Mouse (Mus musculus) heart, adult 2 months (tissue): Measurements from ENCODE around the gene Nthl1.
A peak's percentile ranks its signal among the peaks of the same experiment; 100 is the strongest.

ENCODE experiments used
- CTCF ChIP-seq: fragments of 200-600 bp; IDR thresholded peaks from 2 replicates; pipeline ENCODE4 v1.8.1; 2022; ENCODE audit warnings: antibody characterized with exemption, mild to moderate bottlenecking, moderate library complexity
- EP300 ChIP-seq: fragments of 200-500 bp; IDR thresholded peaks from 2 replicates; pipeline ENCODE4 v1.6.1; 2011; ENCODE audit warnings: low read depth, low read length, control low read depth; ENCODE audit not compliant: insufficient read depth
- POLR2A ChIP-seq: fragments of 200-500 bp; IDR thresholded peaks from 2 replicates; pipeline ENCODE4 v1.6.1; 2011; ENCODE audit warnings: mild to moderate bottlenecking, low read depth, low read length, control low read depth; ENCODE audit not compliant: insufficient read depth

- TF ChIP-seq CTCF, result peak; percentile 40
- no peak for TF ChIP-seq POLR2A
- no peak for TF ChIP-seq EP300
These were observed 14.8 kb upstream of the Nthl1 start for GRCm38 (mm10) chr17:24617561-24618194.
